Mouse (Mus musculus): Measurements from ENCODE around the gene Gm43552. TPM values are rescaled to one million over a fixed set of nuclear protein-coding genes. Genes with fewer than 3 reads are reported as not detected.

Gm43552 gene
- polyA plus RNA-seq (2017; shearing (Covaris generic)), result not detected

GRCm38 (mm10) chr5:65492716-65493531 is at the start of gene Gm43552:
Gene Gm43552, minus strand, starts transcription at chr5:65492833.

GRCm38 (mm10) chr5:65536751-65537419 is 44.3 kb upstream of the Gm43552 start, which contains the start of the genes Smim14 and Ube2k:
Gene Smim14, minus strand, starts transcription at chr5:65537184.
Gene Ube2k, plus strand, starts transcription at chr5:65537233.

GRCm38 (mm10) chr5:65435806-65436561 is 56.6 kb downstream of the Gm43552 start, which contains the start of gene Ugdh:
Gene Ugdh, minus strand, starts transcription at chr5:65435949.

GRCm38 (mm10) chr5:65390648-65391644 is 101.7 kb downstream of the Gm43552 start, which contains the start of the genes Rpl9 and Lias:
Gene Rpl9, minus strand, starts transcription at chr5:65391444.
Gene Lias, plus strand, starts transcription at chr5:65391497.

Other genes with a start within 250 kb of the Gm43552 start
- 39.9 TPM for gene Rfc1, start 157.2 kb downstream of the Gm43552 start, polyA plus RNA-seq (2017; shearing (Covaris generic))
- gene Klb, start 144.5 kb downstream of the Gm43552 start, polyA plus RNA-seq (2017; shearing (Covaris generic)), result not detected
- gene Rpl9, start 101.4 kb downstream of the Gm43552 start, polyA plus RNA-seq (2017; shearing (Covaris generic)), result 1,499 TPM
- 37.3 TPM for gene Lias, start 101.3 kb downstream of the Gm43552 start, polyA plus RNA-seq (2017; shearing (Covaris generic))
- gene Ugdh, start 56.9 kb downstream of the Gm43552 start, polyA plus RNA-seq (2017; shearing (Covaris generic)), result 29.9 TPM
- gene Smim14, start 44.4 kb upstream of the Gm43552 start, polyA plus RNA-seq (2017; shearing (Covaris generic)), result 184 TPM
- gene Ube2k, start 44.4 kb upstream of the Gm43552 start, polyA plus RNA-seq (2017; shearing (Covaris generic)), result 136 TPM
- gene Pds5a, start 205.4 kb upstream of the Gm43552 start, polyA plus RNA-seq (2017; shearing (Covaris generic)), result 184 TPM

Data from naive thymus-derived CD4-positive, alpha-beta T cell, adult 5 months (primary cell).